Mouse (Mus musculus) neural tube, embryonic 12.5 days (tissue): ENCODE measurements around the gene Slc38a10. TPM values are rescaled to one million over a fixed set of nuclear protein-coding genes. Genes with fewer than 3 reads are reported as not detected.

ENCODE experiments used
- ATAC-seq: fragments of 200-750 bp; cut with Nextera tagmentation; 2 replicates; pipeline ENCODE4 v1.8.0; 2017; ENCODE audit warnings: low read depth, mild to moderate bottlenecking, moderate TSS enrichment, moderate library complexity; ENCODE audit not compliant: low FRiP score
- H3K27ac ChIP-seq: fragments of 300-500 bp; sonication (generic); 2 replicates; pipeline ENCODE4 v1.5.1; 2016
- H3K27me3 ChIP-seq: fragments of 300-500 bp; sonication (generic); replicated peaks from 2 replicates; pipeline ENCODE4 v1.6.1; 2016; ENCODE audit warnings: mild to moderate bottlenecking
- H3K36me3 ChIP-seq: fragments of 300-500 bp; sonication (generic); 2 replicates; pipeline ENCODE4 v1.6.1; 2016; ENCODE audit warnings: mild to moderate bottlenecking
- H3K4me1 ChIP-seq: fragments of 300-500 bp; sonication (generic); 2 replicates; pipeline ENCODE4 v1.6.1; 2016
- H3K4me2 ChIP-seq: fragments of 300-500 bp; sonication (generic); replicated peaks from 2 replicates; pipeline ENCODE4 v1.6.1; 2016; ENCODE audit warnings: mild to moderate bottlenecking
- H3K4me3 ChIP-seq: fragments of 300-500 bp; sonication (generic); 2 replicates; pipeline ENCODE4 v1.5.1; 2016
- H3K9ac ChIP-seq: fragments of 300-500 bp; sonication (generic); 2 replicates; pipeline ENCODE4 v1.6.1; 2016; ENCODE audit warnings: mild to moderate bottlenecking
- H3K9me3 ChIP-seq: fragments of 300-500 bp; sonication (generic); 2 replicates; pipeline ENCODE4 v1.6.1; 2016; ENCODE audit warnings: mild to moderate bottlenecking
- WGBS: fragments of 180-500 bp; shearing (Covaris S2); methylation state at CpG from one replicate; pipeline ENCODE4 v1.1.7; 2016; 5-methylcytosine and 5-hydroxymethylcytosine counted together
- microRNA-seq: library from miRNA; unstranded; fragments of <30 nt; microRNA quantifications from one replicate; pipeline ENCODE4, GENCODE M21; 2017
- polyA plus RNA-seq: library from polyadenylated mRNA; unstranded; fragments of >200 nt; fragmentation: Nextera tagmentation; extraction: Ambion mirVana; gene quantifications from 2 replicates; pipeline ENCODE4 v1.2.1, GENCODE M21; 2016

Slc38a10 gene
- polyA plus RNA-seq, 1 experiment from 2014 or later = 119 TPM

- no peak overlapping the region for H3K27ac ChIP-seq
- H3K4me2 ChIP-seq = no peak overlapping the region
- 91% methylated on average over 12 of the region's 12 CpGs for WGBS
- ATAC-seq = no peak
- H3K9me3 ChIP-seq = no peaks in the 10 kb centered on the region
- H3K4me3 ChIP-seq = no peak overlapping the region
- no peaks in the 10 kb centered on the region for H3K36me3 ChIP-seq
- H3K9ac ChIP-seq = no peak overlapping the region
- no peaks in the 10 kb centered on the region for H3K27me3 ChIP-seq
- H3K4me1 ChIP-seq = peaks cover 6% of the 10 kb centered on the region; the same call in 1 of the 2 replicates
Measured at GRCm38 (mm10) chr11:120055953-120056732, 95.0 kb downstream of the Slc38a10 start.

Small RNAs within 50 kb of the gene (microRNA-seq; reads per million reads assigned to microRNA genes)
- gene Gm25948 = not detected

Other genes with a start within 250 kb of the Slc38a10 start
- gene Chmp6, start 237.9 kb downstream of the Slc38a10 start, polyA plus RNA-seq = 95.6 and 99.4 TPM in 2 replicates
- 10.4 and 11.8 TPM in 2 replicates for gene Baiap2, start 208.6 kb downstream of the Slc38a10 start, polyA plus RNA-seq
- 14.6 and 17.6 TPM in 2 replicates for gene Aatk, start 104.2 kb downstream of the Slc38a10 start, polyA plus RNA-seq
- gene Cep131, start 64.5 kb downstream of the Slc38a10 start, polyA plus RNA-seq = 41.3 and 43.6 TPM in 2 replicates
- 24.1 and 24.5 TPM in 2 replicates for gene Tepsin, start 52.6 kb downstream of the Slc38a10 start, polyA plus RNA-seq
- 48.9 and 56.4 TPM in 2 replicates for gene Ndufaf8, start 52.4 kb downstream of the Slc38a10 start, polyA plus RNA-seq
- gene Bahcc1, start 81.6 kb upstream of the Slc38a10 start, polyA plus RNA-seq = 21.6 and 22.8 TPM in 2 replicates
- gene Actg1, start 197.2 kb upstream of the Slc38a10 start, polyA plus RNA-seq = 3,655 and 3,681 TPM in 2 replicates
- gene Fscn2, start 210.2 kb upstream of the Slc38a10 start, polyA plus RNA-seq = 1.1 and 1.6 TPM in 2 replicates
- gene Faap100, start 227.4 kb upstream of the Slc38a10 start, polyA plus RNA-seq = 51.0 and 53.4 TPM in 2 replicates